Mouse (Mus musculus) bone marrow, adult 2 months (tissue): ENCODE results near the gene Capg.

ENCODE experiments used
- CTCF ChIP-seq: fragments of 200-500 bp; IDR thresholded peaks from 2 replicates; pipeline ENCODE4 v1.5.1; 2011; ENCODE audit warnings: low read length, control low read depth; ENCODE audit not compliant: control insufficient read depth, insufficient read depth
- POLR2A ChIP-seq: fragments of 200-500 bp; IDR thresholded peaks from 2 replicates; pipeline ENCODE4 v1.6.1; 2011; ENCODE audit warnings: low read depth, mild to moderate bottlenecking, control low read depth, low read length, borderline replicate concordance; ENCODE audit not compliant: control insufficient read depth

- no peak for TF ChIP-seq POLR2A
- no peak for TF ChIP-seq CTCF
These were observed 17.1 kb upstream of the Capg start for GRCm38 (mm10) chr6:72527070-72527469.
